Mouse (Mus musculus) gastrocnemius, postnatal 4 days (tissue): ENCODE measurements around the gene Gca. TPM values are rescaled to one million over a fixed set of nuclear protein-coding genes. Genes with fewer than 3 reads are reported as not detected.

Source experiments
- DNase-seq, 2 experiments: peaks; one replicate each; pipeline ENCODE4 v3.0.0; 2021 to 2022; ENCODE audit warnings: low spot score in 2 of 2, mixed read lengths in 2 of 2
- long read RNA-seq, 2 experiments: library from polyadenylated mRNA; stranded (forward); transcript quantifications; one replicate each; pipeline ENCODE4 v2.0.0; 2021
- total RNA-seq, 2 experiments: library from RNA; stranded (reverse); gene quantifications; 2 replicates each; pipeline ENCODE4 v1.2.3; 2021

Gene Gca
- total RNA-seq = 1 to 10 TPM; 2.1 to 2.4 TPM
- long read RNA-seq, experiment 1, partial matches to known transcripts = 0 of 2 reads
- long read RNA-seq, experiment 1, other reads (novel, unspliced or antisense) = 0 of 2 reads
- long read RNA-seq, experiment 2, partial matches to known transcripts = 1 of 3 reads
- long read RNA-seq, experiment 2, other reads (novel, unspliced or antisense) = 0 of 3 reads

GRCm38 (mm10) chr2:62664135-62664670 lies at the start of gene Gca:
Gene Gca (plus strand): TSS chr2:62664285.
- peak; percentile 21 to 60 for DNase-seq

DNA sequence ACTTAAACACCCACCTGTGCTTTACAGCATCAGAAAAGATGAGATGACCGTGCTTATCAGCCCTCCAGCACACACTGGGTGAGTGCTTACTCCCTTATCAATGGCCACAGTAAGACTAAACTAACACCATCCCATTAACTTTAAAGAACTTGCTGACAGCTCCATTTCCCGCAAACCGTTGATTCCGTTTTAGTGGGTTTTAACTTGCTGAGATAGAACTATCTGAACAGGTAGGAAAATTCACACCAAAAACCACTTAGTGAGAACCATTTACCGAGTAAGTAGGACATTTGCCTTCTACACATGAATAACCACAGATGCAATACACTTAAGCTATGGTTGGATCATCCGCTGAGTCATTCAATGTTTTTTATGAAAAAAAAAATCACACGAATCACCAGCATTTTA lies 45.1 kb upstream of the Gca start:
- DNase-seq = no peak

GRCm38 (mm10) chr2:62619679-62620078 lies 44.4 kb upstream of the Gca start:
- no peak for DNase-seq

DNA sequence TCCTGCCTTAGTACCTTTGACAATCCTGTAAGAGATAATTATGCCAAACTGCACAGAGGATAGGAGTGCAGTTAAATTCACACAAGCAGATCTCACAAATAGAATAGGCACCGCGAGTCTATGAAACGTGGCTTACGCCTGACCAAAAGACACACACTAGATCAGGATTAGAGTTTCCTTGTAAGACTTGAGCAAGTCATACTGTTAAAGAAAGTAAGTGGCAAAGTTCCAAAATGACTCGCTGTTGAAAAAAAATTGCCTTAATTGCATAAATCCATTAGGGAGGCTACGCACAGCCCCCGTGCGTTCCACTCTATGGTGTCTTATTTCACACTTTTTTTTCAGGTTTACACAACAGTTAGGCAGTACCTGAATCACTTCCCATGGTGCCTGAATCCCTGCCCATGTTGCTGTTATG lies 41.1 kb upstream of the Gca start:
- no peak for DNase-seq

DNA sequence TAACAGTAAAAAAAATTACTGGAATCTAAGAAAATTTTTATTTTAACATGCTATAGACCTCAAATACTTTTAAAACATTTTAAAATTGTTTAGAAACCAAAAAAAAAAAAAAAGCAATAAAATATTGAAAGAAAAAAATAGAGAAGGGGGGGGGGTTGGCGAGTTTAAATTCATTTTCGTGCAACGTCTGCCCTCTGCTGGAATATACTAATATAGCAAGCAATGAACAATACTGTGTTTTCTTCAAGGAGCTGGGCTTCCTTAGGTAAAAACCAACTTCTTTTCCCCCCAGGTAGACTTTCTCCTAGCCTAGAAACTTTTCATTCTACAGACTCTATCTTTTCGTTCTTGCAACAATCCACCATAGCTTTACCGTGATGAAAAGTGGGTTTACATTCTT lies 36.4 kb upstream of the Gca start:
- no peak for DNase-seq

DNA sequence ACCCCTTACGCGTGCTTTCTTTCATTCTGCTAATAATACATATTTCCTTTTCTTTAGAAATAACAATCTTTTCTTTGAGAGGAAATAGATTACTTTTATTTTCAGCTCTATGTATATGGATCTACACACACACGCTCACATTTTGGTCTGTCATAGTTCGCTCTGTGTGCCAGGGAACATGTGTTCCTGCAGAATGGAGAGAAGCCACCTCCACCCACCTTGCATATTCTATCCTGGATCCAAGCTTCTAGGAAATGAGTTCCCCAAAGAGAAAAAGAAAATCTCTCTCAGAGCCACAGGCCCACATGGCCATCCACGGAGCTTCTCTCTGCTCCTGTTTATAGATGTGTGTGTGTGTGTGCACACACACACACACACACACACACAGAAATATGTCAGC lies 35.7 kb upstream of the Gca start:
- DNase-seq = no peak

- DNase-seq = no peak
Measured at GRCm38 (mm10) chr2:62630446-62630845, 33.6 kb upstream of the Gca start.

- DNase-seq = no peak
Measured at GRCm38 (mm10) chr2:62639869-62640268, 24.2 kb upstream of the Gca start.

- DNase-seq = peak in 1 of 2 experiments; percentile 48
Measured at GRCm38 (mm10) chr2:62643405-62644305, 20.4 kb upstream of the Gca start.

DNA sequence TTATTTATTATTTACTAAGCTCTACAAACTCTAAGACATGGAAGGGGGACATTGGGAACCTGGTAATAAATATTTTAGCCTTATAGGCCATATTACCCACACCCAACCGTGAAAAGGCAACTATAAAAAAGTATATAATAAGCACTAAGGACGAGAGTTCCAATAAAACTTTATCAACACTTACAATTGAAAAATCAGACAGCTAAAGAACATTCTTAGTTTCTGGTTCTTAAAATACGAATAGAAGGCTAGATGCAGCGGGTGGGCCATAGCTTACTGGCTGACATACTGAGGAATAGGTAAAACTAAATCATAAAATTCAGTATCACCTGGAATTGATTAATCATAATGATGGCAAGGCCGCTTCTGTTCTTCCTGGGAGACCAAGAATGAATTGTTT lies 19.2 kb upstream of the Gca start:
- no peak for DNase-seq

GRCm38 (mm10) chr2:62645475-62645874 lies 18.6 kb upstream of the Gca start:
- DNase-seq = peak in 1 of 2 experiments; percentile 11

GRCm38 (mm10) chr2:62646014-62646645 lies 18.0 kb upstream of the Gca start, which contains the start of gene Ifih1:
Gene Ifih1 (minus strand): TSS chr2:62646255.
- peak; percentile 32 to 55 for DNase-seq

GRCm38 (mm10) chr2:62646671-62647289 lies 17.3 kb upstream of the Gca start:
- no peak for DNase-seq

- DNase-seq = no peak
Measured at GRCm38 (mm10) chr2:62651890-62652289, 12.2 kb upstream of the Gca start.

- DNase-seq = no peak
Measured at GRCm38 (mm10) chr2:62652466-62652865, 11.6 kb upstream of the Gca start.

- peak in 1 of 2 experiments; percentile 19 for DNase-seq
Measured at GRCm38 (mm10) chr2:62654519-62655338, 9.4 kb upstream of the Gca start.

DNA sequence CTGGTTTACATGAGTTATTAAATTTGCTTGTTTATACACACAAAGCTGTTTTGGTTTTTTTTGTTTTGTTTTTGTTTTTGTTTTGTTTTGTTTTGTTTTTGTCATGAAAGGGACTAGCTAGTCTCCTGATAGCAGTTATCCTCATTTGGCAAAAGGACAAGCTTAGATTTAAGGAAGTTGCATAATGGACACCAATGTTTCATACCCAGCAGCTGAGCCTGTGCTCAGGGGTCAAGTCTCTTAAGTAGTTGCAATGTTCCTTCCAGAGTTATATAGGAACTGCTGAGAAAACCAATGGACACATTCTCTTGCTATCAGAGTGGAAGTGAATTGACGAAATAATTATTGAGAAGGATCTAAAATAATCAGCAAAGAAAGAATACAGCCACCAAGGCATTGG lies 8.0 kb upstream of the Gca start:
- DNase-seq = no peak

DNA sequence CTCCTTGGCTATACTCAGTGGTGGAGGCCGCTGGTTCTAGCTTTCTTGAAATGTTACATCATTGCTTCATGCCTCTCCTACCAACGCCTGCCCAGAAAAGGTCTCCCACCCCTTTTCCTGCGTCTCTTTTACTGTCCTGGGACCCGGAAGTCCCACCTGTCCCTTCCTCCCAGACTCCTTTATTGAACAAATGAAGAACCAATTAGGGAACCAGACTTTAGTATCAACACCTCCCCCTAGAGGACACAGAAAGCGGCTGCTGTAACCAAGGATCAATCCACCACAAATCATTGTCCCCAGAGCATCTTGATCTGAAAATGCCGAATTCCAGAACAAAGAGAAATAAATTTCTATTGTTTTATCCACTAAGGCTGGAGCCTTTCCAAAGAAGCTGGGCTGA lies 3.5 kb upstream of the Gca start:
- no peak for DNase-seq

DNA sequence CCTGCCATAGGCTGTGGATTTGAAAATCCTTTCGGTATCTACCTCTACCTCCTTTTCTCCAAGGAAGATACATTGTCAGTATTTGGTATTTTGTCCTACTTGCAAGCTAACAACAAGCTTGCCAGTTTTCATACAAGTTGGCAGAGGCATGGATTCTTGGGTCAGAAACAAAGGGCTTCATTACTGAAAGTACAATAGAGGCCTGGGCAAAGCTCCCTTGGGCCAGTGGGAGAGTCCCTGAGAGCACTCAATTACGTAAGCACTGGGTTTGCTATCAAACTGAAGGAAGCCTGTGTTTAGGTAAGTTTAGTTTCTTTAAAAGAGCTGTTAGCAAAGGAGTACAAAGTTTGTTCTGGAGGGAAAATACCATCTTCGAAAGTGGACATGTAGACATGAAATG lies 1.5 kb upstream of the Gca start:
- DNase-seq = no peak

DNA sequence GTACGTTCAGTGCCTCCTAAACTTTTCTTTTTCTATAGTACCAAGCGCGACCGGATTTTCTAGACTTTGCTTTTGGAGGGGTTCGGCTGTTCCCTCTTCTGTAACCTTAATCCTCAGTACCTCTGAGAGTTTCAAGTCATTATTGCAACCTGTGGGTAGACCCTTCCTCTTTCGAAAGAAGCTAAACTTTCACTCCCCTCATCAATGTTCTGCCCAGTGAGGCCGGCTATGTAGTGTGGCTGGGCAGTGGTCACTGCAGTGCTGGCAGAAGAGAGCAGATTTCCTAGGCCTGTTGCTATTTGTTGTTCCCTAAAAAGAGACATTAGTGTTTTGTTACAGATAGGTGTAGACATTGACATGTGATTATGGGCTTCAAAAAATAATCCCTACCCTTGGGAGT lies 754 bp downstream of the Gca start:
- no peak for DNase-seq
